Comparison of ENCODE assay signal across 27 mouse cellular contexts in genomic region chr10:45382637-45382958, GRCm38 (mm10). TPM values are rescaled to one million over a fixed set of nuclear protein-coding genes. Genes with fewer than 3 reads are reported as not detected.
DNase-seq lines count a peak whose midpoint lies in the region; ATAC-seq and TF ChIP-seq lines count a peak whose summit lies in the region.
"Had no signal": no experiment of that assay in that cellular context is flagged by ENCODE, and none has a peak within 500 bp of the region (broad histone marks: within the 10 kb centered on the region; RNA-seq: fewer than 3 reads in every experiment).

No protein-coding gene starts in this region.

- no peaks in the 10 kb centered on the region for H3K27me3 ChIP-seq in forebrain, embryonic 10.5 days (ENCODE audit: poor library complexity, severe bottlenecking)
- H3K27me3 ChIP-seq in forebrain, embryonic 14.5 days (replicated peaks; ENCODE audit: control insufficient read depth, insufficient read depth, low read length) = no peaks in the 10 kb centered on the region
- no peaks in the 10 kb centered on the region for H3K27me3 ChIP-seq in midbrain, embryonic 11.5 days (ENCODE audit: control insufficient read depth, insufficient read depth, low read length)
- H3K27me3 ChIP-seq in midbrain, embryonic 14.5 days (ENCODE audit: control insufficient read depth, insufficient read depth, low read length) = no peaks in the 10 kb centered on the region
- no peaks in the 10 kb centered on the region for H3K27me3 ChIP-seq in midbrain, embryonic 16.5 days (ENCODE audit: control insufficient read depth, insufficient read depth, low read depth, low read length)
- H3K27me3 ChIP-seq: CH12.LX; embryonic facial prominence, embryonic 13.5 days; forebrain, embryonic 13.5 days; hindbrain, embryonic 12.5 days; hindbrain, embryonic 15.5 days had no signal

- H3K4me3 ChIP-seq in forebrain, embryonic 10.5 days = no peak overlapping the region
- H3K4me3 ChIP-seq in forebrain, embryonic 14.5 days (ENCODE audit: low read depth, low read length) = no peak overlapping the region
- H3K4me3 ChIP-seq in midbrain, embryonic 11.5 days (ENCODE audit: low read depth, low read length) = no peak overlapping the region
- H3K4me3 ChIP-seq in midbrain, embryonic 14.5 days (replicated peaks; ENCODE audit: low read depth, low read length) = no peak overlapping the region
- H3K4me3 ChIP-seq in ES-E14 (ENCODE audit: insufficient read depth in 1 of 2, low read depth in 1 of 2, low read length in 2 of 2, poor library complexity in 1 of 2, severe bottlenecking in 1 of 2) = no peak overlapping the region
- H3K4me3 ChIP-seq in midbrain, embryonic 16.5 days (ENCODE audit: low read depth, low read length) = no peak overlapping the region
- H3K4me3 ChIP-seq: embryonic facial prominence, embryonic 10.5 days; embryonic facial prominence, embryonic 13.5 days; erythroblast, embryonic 14.5 days; forebrain, embryonic 13.5 days; heart, adult 2 months; hindbrain, embryonic 12.5 days; hindbrain, embryonic 15.5 days had no signal

- no peak overlapping the region for H3K9ac ChIP-seq in forebrain, embryonic 14.5 days (ENCODE audit: low read length)
- no peak overlapping the region for H3K9ac ChIP-seq in midbrain, embryonic 11.5 days (ENCODE audit: low read length)
- H3K9ac ChIP-seq in midbrain, embryonic 14.5 days (replicated peaks; ENCODE audit: low read length) = no peak overlapping the region
- H3K9ac ChIP-seq in ES-E14 (ENCODE audit: insufficient read depth, low read depth, low read length, poor library complexity, severe bottlenecking) = no peak overlapping the region
- H3K9ac ChIP-seq in midbrain, embryonic 16.5 days (ENCODE audit: low read depth, low read length) = no peak overlapping the region
- H3K9ac ChIP-seq: embryonic facial prominence, embryonic 13.5 days; forebrain, embryonic 13.5 days; hindbrain, embryonic 12.5 days; hindbrain, embryonic 15.5 days had no signal

- no peak for ATAC-seq in forebrain, embryonic 14.5 days
- 0 out of 2 replicates have a peak, but pooled peaks have one; percentile 14 for ATAC-seq in midbrain, embryonic 11.5 days (ENCODE audit: low FRiP score)
- no peak for ATAC-seq in midbrain, embryonic 14.5 days (ENCODE audit: low FRiP score, low TSS enrichment)
- ATAC-seq in midbrain, embryonic 16.5 days = 0 out of 2 replicates have a peak, but pooled peaks have one; percentile 28
- ATAC-seq in megakaryocyte-erythroid progenitor cell, adult 5-6 weeks (replicated peaks; ENCODE audit: low FRiP score, low TSS enrichment, poor library complexity, severe bottlenecking) = no peak

- H3K36me3 ChIP-seq in forebrain, embryonic 10.5 days (replicated peaks) = peaks cover 34% of the 10 kb centered on the region
- no peaks in the 10 kb centered on the region for H3K36me3 ChIP-seq in forebrain, embryonic 14.5 days (ENCODE audit: control insufficient read depth, insufficient read depth, low read length)
- no peaks in the 10 kb centered on the region for H3K36me3 ChIP-seq in midbrain, embryonic 11.5 days (ENCODE audit: control insufficient read depth, insufficient read depth, low read length)
- no peaks in the 10 kb centered on the region for H3K36me3 ChIP-seq in midbrain, embryonic 14.5 days (ENCODE audit: control insufficient read depth, insufficient read depth, low read length)
- no peaks in the 10 kb centered on the region for H3K36me3 ChIP-seq in ES-E14 (ENCODE audit: control insufficient read depth, insufficient read depth, low read length, poor library complexity, severe bottlenecking)
- peaks cover 3% of the 10 kb centered on the region; the same call in 1 of the 2 replicates for H3K36me3 ChIP-seq in midbrain, embryonic 16.5 days (ENCODE audit: control insufficient read depth, insufficient read depth, low read length)
- H3K36me3 ChIP-seq: embryonic facial prominence, embryonic 13.5 days; hindbrain, embryonic 12.5 days had no signal

- H3K4me1 ChIP-seq in forebrain, embryonic 10.5 days = peaks cover 5% of the 10 kb centered on the region; the same call in 1 of the 2 replicates
- H3K4me1 ChIP-seq in forebrain, embryonic 14.5 days (ENCODE audit: control insufficient read depth, insufficient read depth, low read length) = no peaks in the 10 kb centered on the region
- H3K4me1 ChIP-seq in midbrain, embryonic 11.5 days (ENCODE audit: control insufficient read depth, insufficient read depth, low read length) = no peaks in the 10 kb centered on the region
- no peaks in the 10 kb centered on the region for H3K4me1 ChIP-seq in midbrain, embryonic 14.5 days (ENCODE audit: control insufficient read depth, insufficient read depth, low read length)
- no peaks in the 10 kb centered on the region for H3K4me1 ChIP-seq in ES-E14 (ENCODE audit: control insufficient read depth in 2 of 2, insufficient read depth in 2 of 2, low read length in 2 of 2, poor library complexity in 1 of 2)
- H3K4me1 ChIP-seq in midbrain, embryonic 16.5 days (ENCODE audit: control insufficient read depth, insufficient read depth, low read length) = no peaks in the 10 kb centered on the region
- H3K4me1 ChIP-seq: embryonic facial prominence, embryonic 13.5 days; forebrain, embryonic 13.5 days; hindbrain, embryonic 12.5 days; hindbrain, embryonic 15.5 days had no signal

- H3K4me2 ChIP-seq in forebrain, embryonic 14.5 days (ENCODE audit: low read length) = no peak overlapping the region
- H3K4me2 ChIP-seq in midbrain, embryonic 11.5 days = no peak overlapping the region
- no peak overlapping the region for H3K4me2 ChIP-seq in midbrain, embryonic 14.5 days (ENCODE audit: low read length)
- H3K4me2 ChIP-seq in midbrain, embryonic 16.5 days (ENCODE audit: low read length) = no peak overlapping the region
- H3K4me2 ChIP-seq: embryonic facial prominence, embryonic 13.5 days; forebrain, embryonic 13.5 days; heart, embryonic 11.5 days; hindbrain, embryonic 12.5 days; hindbrain, embryonic 15.5 days had no signal

- no peaks in the 10 kb centered on the region for H3K9me3 ChIP-seq in forebrain, embryonic 10.5 days
- no peaks in the 10 kb centered on the region for H3K9me3 ChIP-seq in forebrain, embryonic 14.5 days (replicated peaks; ENCODE audit: control insufficient read depth, low read length)
- no peaks in the 10 kb centered on the region for H3K9me3 ChIP-seq in midbrain, embryonic 11.5 days (ENCODE audit: control insufficient read depth, low read length)
- H3K9me3 ChIP-seq in midbrain, embryonic 14.5 days (ENCODE audit: control insufficient read depth, low read length) = no peaks in the 10 kb centered on the region
- H3K9me3 ChIP-seq in ES-E14 (ENCODE audit: control insufficient read depth, insufficient read depth, low read depth, low read length) = no peaks in the 10 kb centered on the region
- H3K9me3 ChIP-seq in midbrain, embryonic 16.5 days (replicated peaks; ENCODE audit: control insufficient read depth, low read length, poor library complexity, severe bottlenecking) = no peaks in the 10 kb centered on the region
- H3K9me3 ChIP-seq: embryonic facial prominence, embryonic 10.5 days; embryonic facial prominence, embryonic 13.5 days; forebrain, embryonic 13.5 days; hindbrain, embryonic 12.5 days; hindbrain, embryonic 15.5 days had no signal

- in situ Hi-C loops in ES-E14 (cut with MboI; ENCODE audit: low sequenced_read_pairs in 2 of 2, unreplicated experiment in 2 of 2) = loop anchor here in 1 of 2 experiments (10.0 kb wide), 2 partner anchors 422 to 532 kb away; no protein-coding TSS in a partner anchor

- no peak for DNase-seq in forebrain, embryonic 10.5 days (ENCODE audit: extremely low spot score, low spot score)
- no peak for DNase-seq in forebrain, embryonic 14.5 days (ENCODE audit: low spot score)
- DNase-seq in midbrain, embryonic 11.5 days (ENCODE audit: low spot score, missing footprints) = peak; percentile 0
- no peak for DNase-seq in midbrain, embryonic 14.5 days
- DNase-seq in ES-E14 (ENCODE audit: low read depth, low spot score) = no peak
- no peak for DNase-seq in retina, postnatal 1 day
- DNase-seq: adrenal gland, adult 2 months; adrenal gland, postnatal 14 days; cerebellum, adult 11 months; cerebellum, adult 2 months; cerebellum, postnatal 36 days; gastrocnemius, postnatal 10 days; gastrocnemius, postnatal 36 days; heart, adult 2 months had no signal

- WGBS in forebrain, embryonic 10.5 days = 69% methylated on average over 3 of the region's 3 CpGs
- 46% methylated on average over 3 of the region's 3 CpGs for WGBS in forebrain, embryonic 14.5 days
- 63% methylated on average over 3 of the region's 3 CpGs for WGBS in midbrain, embryonic 11.5 days
- WGBS in midbrain, embryonic 14.5 days = 56% methylated on average over 3 of the region's 3 CpGs
- 53% methylated on average over 3 of the region's 3 CpGs for WGBS in midbrain, embryonic 16.5 days

- 0 out of 2 replicates have a peak overlapping the region, but pooled peaks have one; percentile 25 for H3K27ac ChIP-seq in forebrain, embryonic 10.5 days
- H3K27ac ChIP-seq in forebrain, embryonic 14.5 days (ENCODE audit: low read depth, low read length) = no peak overlapping the region
- H3K27ac ChIP-seq in midbrain, embryonic 11.5 days (ENCODE audit: low read depth, low read length) = no peak overlapping the region
- no peak overlapping the region for H3K27ac ChIP-seq in midbrain, embryonic 14.5 days (replicated peaks; ENCODE audit: low read depth, low read length)
- 0 out of 2 replicates have a peak overlapping the region, but pooled peaks have one; percentile 22 for H3K27ac ChIP-seq in ES-E14 (ENCODE audit: insufficient read depth, low read depth, low read length, poor library complexity, severe bottlenecking)
- no peak overlapping the region for H3K27ac ChIP-seq in midbrain, embryonic 16.5 days (ENCODE audit: low read length)
- H3K27ac ChIP-seq: embryonic facial prominence, embryonic 10.5 days; embryonic facial prominence, embryonic 13.5 days; forebrain, embryonic 13.5 days; heart, adult 2 months; hindbrain, embryonic 12.5 days; hindbrain, embryonic 15.5 days had no signal

TF ChIP-seq in ES-E14, 5 proteins besides CTCF, POLR2A, EP300 and RAD21 (continues in another document):
- no peak for TF ChIP-seq CHD2 (IDR thresholded peaks at IDR 0.05; ENCODE audit: low read depth, low read length)
- no peak for TF ChIP-seq MAFK (IDR thresholded peaks at IDR 0.05; ENCODE audit: insufficient read depth, low read depth, low read length)
- no peak for TF ChIP-seq ZNF384 (IDR thresholded peaks at IDR 0.05; ENCODE audit: low read depth, low read length)
- no peak for TF ChIP-seq ZC3H11A (IDR thresholded peaks at IDR 0.05; ENCODE audit: borderline replicate concordance, low read depth, low read length)

RNA-seq across cellular contexts. Expression of gene Bves, which starts 47.0 kb away (rescaled TPM):
- polyA plus RNA-seq in forebrain, embryonic 10.5 days (2016; fragmentation: Nextera tagmentation; extraction: Ambion mirVana) = 1.7 and 1.9 TPM in 2 replicates
- polyA plus RNA-seq in forebrain, embryonic 14.5 days (2014; fragmentation: Nextera tagmentation; extraction: Ambion mirVana) = 0.44 and 0.88 TPM in 2 replicates
- 1.7 TPM in 2 replicates for polyA plus RNA-seq in midbrain, embryonic 11.5 days (2014; fragmentation: Nextera tagmentation; extraction: Ambion mirVana)
- polyA plus RNA-seq in midbrain, embryonic 14.5 days (2014; fragmentation: Nextera tagmentation; extraction: Ambion mirVana) = 1.5 and 2.1 TPM in 2 replicates
- total RNA-seq in ES-E14 (2012; rRNA removed) = 0.58 and 0.85 TPM in 2 replicates
- 1.2 and 1.7 TPM in 2 replicates for polyA plus RNA-seq in midbrain, embryonic 16.5 days (2015; fragmentation: Nextera tagmentation; extraction: Ambion mirVana)
- not detected in 2 replicates for total RNA-seq in megakaryocyte-erythroid progenitor cell, adult 5-6 weeks (2014; fragmentation: Nextera tagmentation)
- not detected in 2 replicates for total RNA-seq in megakaryocyte-erythroid progenitor cell, adult 5-6 weeks (2017)
- total RNA-seq: CH12.LX; granulocyte monocyte progenitor cell, adult 5-6 weeks; hematopoietic stem cell, adult 5-6 weeks; MEL had no signal
- polyA plus RNA-seq: erythroblast, embryonic 14.5 days had no signal

Comparison
In these comparisons a context has a peak if more than half of its experiments do, and no peak if none do; other contexts are left out.
1. H3K27ac ChIP-seq: peak in forebrain, embryonic 10.5 days (single experiment) and ES-E14 (single experiment); none in forebrain, embryonic 14.5 days (single experiment), midbrain, embryonic 11.5 days (single experiment), midbrain, embryonic 14.5 days (single experiment) and midbrain, embryonic 16.5 days (single experiment).
2. ATAC-seq: peak in midbrain, embryonic 11.5 days (single experiment) and midbrain, embryonic 16.5 days (single experiment); none in forebrain, embryonic 14.5 days (single experiment), midbrain, embryonic 14.5 days (single experiment) and megakaryocyte-erythroid progenitor cell, adult 5-6 weeks (single experiment).